Mouse (Mus musculus) left cerebral cortex, postnatal 4 days (tissue): Measurements from ENCODE around the gene Prr14l. TPM values are rescaled to one million over a fixed set of nuclear protein-coding genes. Genes with fewer than 3 reads are reported as not detected.
"Not testable (repeated sequence)": the region's sequence is repeated elsewhere in the genome, so short reads cannot be mapped to it uniquely, and the experiment has no call there.

Source experiments
- DNase-seq: peaks from one replicate; pipeline ENCODE4 v3.0.0-alpha.2; 2022
- intact Hi-C: fragments of 180-260 bp; cut with DNase I; formaldehyde crosslinking; loops from one replicate; pipeline ENCODE4 v1.15.1; 2025
- total RNA-seq, 2 experiments: library from RNA; stranded (reverse); gene quantifications; 2 replicates each; pipeline ENCODE4 v1.2.3; 2021

Prr14l gene
- 10 to 100 TPM; 26.3 to 31.1 TPM for total RNA-seq

DNA sequence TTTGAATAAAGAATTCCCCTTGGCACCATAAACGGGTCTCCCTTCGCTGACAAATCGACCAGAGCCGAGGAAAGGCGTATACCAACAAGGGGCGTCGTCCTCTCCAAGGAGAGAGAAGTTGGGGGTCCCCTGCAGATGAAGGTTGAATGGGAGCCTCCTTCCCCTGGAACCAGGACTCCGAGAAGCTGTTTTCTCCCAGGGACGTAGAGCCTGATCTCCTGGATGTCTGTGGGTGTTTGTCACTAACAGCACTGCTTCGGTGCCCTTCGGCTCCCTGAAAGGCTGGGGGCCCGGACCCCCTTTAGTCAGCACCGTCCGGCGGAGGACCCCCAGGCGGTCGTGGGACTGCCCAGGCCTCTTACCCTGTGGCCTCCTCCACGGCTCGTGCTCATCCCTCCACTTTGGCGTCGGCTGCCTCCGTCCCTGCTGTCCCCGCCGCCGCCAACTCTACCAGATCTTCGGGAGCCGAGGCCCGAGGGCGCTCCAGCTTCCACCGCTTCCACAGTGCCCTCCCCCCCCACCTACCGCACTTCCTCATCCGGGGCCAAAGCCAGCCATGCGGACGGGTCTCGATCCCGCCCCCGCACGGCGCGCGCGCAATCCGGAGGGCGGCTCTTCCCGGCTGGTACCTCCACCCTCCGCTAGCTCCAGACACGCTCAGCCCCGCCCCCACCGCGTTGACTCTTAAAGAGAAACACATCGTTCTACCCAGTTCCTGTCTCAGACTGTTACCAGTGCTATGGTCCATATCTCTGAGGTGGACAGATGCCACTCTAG is at the start of gene Prr14l:
Prr14l (minus strand) TSS at position 526 of the 777 bp plus-strand sequence.
- DNase-seq = peak; percentile 99
- intact Hi-C loops = no loop called here

- intact Hi-C loops = no loop called here
- no peak for DNase-seq
Measured at GRCm38 (mm10) chr5:32886739-32887138, 32.7 kb upstream of the Prr14l start.

DNA sequence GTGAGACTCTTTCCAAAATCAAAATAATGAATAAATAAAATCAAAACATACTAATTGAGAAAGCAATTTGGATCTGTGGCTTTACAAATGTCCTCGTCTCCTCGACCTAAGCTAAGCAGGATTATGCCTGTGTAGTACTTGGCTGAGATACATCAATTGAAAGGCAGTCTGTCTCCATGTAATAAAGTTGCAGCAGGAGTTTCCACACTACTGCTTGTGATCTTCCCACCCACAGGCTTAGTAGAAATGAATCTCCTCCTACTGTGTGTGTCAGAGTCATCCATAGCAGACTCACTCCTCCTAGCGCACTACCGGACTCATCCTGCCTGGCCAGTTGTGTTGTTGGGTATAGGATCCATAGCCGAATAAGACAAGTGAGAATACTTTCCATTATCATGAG is 18.3 kb upstream of the Prr14l start:
- DNase-seq = no peak
- intact Hi-C loops = no loop called here

GRCm38 (mm10) chr5:32869389-32870024 is 15.5 kb upstream of the Prr14l start:
- intact Hi-C loops = no loop called here

GRCm38 (mm10) chr5:32863253-32864228 is 9.5 kb upstream of the Prr14l start, which contains the start of gene Depdc5:
TSS of gene Depdc5 (plus strand) at chr5:32863701.
- intact Hi-C loops = no loop called here

More at GRCm38 (mm10) chr5:32869389-32870024, 15.5 kb upstream of the Prr14l start:
- DNase-seq = no peak

GRCm38 (mm10) chr5:32862469-32863132 is 8.5 kb upstream of the Prr14l start:
- intact Hi-C loops = no loop called here
- DNase-seq = no peak

More at GRCm38 (mm10) chr5:32863253-32864228, 9.5 kb upstream of the Prr14l start, which contains the start of gene Depdc5:
- peak; percentile 95 for DNase-seq

GRCm38 (mm10) chr5:32861082-32861481 is 7.0 kb upstream of the Prr14l start:
- intact Hi-C loops = no loop called here
- DNase-seq = no peak

- DNase-seq = peak; percentile 38
- intact Hi-C loops = no loop called here
Measured at GRCm38 (mm10) chr5:32857781-32858220, 3.7 kb upstream of the Prr14l start.

- intact Hi-C loops = not testable (repeated sequence)
Measured at GRCm38 (mm10) chr5:32855274-32855673, 1.2 kb upstream of the Prr14l start.

GRCm38 (mm10) chr5:32854818-32855217 is 762 bp upstream of the Prr14l start:
- no peak for DNase-seq
- intact Hi-C loops = no loop called here

More at GRCm38 (mm10) chr5:32855274-32855673, 1.2 kb upstream of the Prr14l start:
- DNase-seq = not testable (repeated sequence)

GRCm38 (mm10) chr5:32852026-32852425 is 2.0 kb downstream of the Prr14l start:
- no peak for DNase-seq
- intact Hi-C loops = no loop called here

DNA sequence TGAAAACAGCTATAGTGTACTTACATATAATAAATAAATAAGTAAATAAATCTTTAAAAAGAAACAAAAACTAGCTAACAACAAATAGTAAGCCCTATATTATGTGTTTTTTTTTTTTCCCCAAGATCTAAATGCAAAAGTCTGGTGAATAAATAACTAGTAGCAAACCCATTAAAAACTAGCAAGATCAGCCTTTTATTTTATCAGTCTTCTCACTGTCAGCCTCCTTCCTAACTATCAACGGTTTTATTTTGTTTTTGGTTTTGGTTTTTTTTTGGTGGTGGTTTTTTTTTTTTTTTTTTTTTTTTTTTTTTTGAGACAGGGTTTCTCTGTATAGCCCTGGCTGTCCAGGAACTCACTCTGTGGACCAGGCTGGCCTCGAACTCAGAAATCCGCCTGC is 4.5 kb downstream of the Prr14l start:
- DNase-seq, intact Hi-C loops: not testable (repeated sequence)

DNA sequence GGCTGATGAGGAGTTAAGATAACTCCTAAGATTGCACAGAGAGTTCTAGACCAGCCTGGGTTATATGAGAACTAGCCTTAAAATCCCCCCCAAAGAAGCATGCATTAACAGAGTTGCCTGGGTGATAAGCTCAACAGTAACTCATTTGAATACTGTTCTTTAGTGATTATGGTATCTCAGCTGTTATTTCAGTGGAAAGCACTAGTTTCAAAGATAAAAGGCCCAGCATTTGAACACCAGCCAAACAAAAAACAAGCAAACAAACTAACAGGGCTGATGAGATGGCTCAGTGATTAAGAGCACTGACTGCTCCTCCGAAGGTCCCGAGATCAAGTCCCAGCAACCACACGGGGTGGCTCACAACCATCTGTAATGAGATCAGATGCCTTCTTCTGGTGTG is 4.9 kb downstream of the Prr14l start:
- intact Hi-C loops = no loop called here
- no peak for DNase-seq

DNA sequence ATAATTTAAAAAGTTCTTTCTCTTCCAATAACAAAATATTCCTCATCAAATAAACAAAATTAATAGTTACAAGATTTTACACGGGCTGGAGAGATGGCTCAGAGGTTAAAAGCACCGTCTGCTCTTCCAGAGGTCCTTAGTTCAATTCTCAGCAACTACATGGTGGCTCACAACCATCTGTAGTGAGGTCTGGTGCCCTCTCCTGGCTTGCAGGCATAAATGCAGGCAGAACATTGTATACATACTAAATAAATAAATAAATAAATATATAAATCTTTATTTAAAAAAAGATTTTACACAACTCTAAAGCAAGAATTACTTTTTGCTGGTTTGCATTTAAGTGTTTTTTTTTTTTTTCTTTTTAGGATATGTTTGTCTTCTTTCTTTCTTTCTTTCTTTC is 14.0 kb downstream of the Prr14l start:
- no peak for DNase-seq
- intact Hi-C loops = no loop called here

- DNase-seq = no peak
- intact Hi-C loops = no loop called here
Measured at GRCm38 (mm10) chr5:32836976-32837375, 17.1 kb downstream of the Prr14l start.

- intact Hi-C loops = no loop called here
Measured at GRCm38 (mm10) chr5:32834497-32834896, 19.6 kb downstream of the Prr14l start.

DNA sequence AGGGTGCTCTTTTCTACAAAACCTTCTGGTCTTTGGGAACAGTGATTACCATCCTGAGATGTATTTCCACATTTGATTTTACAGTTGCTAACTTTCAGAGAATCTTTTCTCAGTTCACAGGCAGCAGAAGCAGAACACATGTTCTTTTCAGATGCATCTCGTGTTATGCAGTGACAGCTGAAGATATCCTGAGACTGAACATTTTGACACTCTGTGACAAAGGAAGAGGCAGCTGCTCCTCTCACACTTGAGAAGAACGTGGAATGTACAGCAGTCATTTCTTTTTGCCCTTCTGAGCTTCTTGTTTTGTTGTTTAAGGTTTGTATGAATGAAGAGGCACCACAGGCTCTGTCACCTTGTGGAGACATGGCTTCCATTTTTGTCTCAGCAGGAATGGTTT is 24.0 kb downstream of the Prr14l start:
- DNase-seq = no peak

More at GRCm38 (mm10) chr5:32834497-32834896, 19.6 kb downstream of the Prr14l start:
- DNase-seq = no peak

DNA sequence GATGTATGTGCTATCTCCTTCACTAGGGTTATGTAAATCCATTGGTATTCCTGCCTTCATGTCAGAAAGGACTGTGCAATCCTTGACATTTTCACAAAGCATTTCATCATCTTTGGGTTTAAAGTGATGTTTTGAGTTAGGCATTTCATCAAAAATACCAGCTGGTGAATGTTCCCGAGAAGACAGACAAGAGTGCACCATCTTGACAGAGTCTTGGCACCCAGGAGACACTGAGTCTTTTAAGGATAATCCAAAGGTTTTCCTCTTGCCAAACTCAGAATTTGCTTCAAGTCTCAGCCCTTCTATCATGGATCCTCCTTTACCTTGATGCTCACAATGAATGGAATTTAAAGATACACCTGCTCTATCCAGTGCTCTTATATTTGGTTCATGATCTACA is 25.3 kb downstream of the Prr14l start:
- intact Hi-C loops, DNase-seq: not testable (repeated sequence)

More for the DNA sequence above, 24.0 kb downstream of the Prr14l start:
- intact Hi-C loops = no loop called here

- intact Hi-C loops = no loop called here
- DNase-seq = no peak
Measured at GRCm38 (mm10) chr5:32827009-32827408, 27.0 kb downstream of the Prr14l start, which contains the start of gene Gm20671. TSS of gene Gm20671 (minus strand) at chr5:32827109.

DNA sequence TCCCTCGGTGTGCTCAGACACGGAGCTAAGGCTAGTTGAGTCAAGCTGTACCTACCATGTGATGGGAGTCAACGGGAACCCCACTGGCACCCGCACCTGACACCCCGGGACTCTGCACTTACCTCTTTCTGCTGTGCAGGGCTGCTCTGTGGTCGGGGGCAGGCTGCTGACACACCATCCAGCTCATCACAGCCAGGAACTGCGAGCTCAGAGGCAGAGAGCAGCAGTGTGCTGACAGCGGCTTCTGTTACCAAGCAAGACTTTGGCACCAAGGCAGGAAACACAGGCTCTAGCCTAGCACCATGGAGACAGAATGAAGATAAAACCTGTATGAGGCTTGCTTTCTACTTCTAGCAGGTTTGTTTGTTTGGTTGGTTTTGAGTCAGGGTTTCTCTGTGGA is 33.6 kb downstream of the Prr14l start:
- no peak for DNase-seq
- intact Hi-C loops = no loop called here
